Mouse (Mus musculus) kidney, postnatal 36 days (tissue): ENCODE results near the gene Cntnap2.
"Not testable (repeated sequence)": the region's sequence is repeated elsewhere in the genome, so short reads cannot be mapped to it uniquely, and the experiment has no call there.

Experiments
- DNase-seq, 2 experiments: peaks; one replicate each; pipeline ENCODE4 v3.0.0; 2021 to 2022; ENCODE audit warnings: mixed read lengths in 2 of 2

The Cntnap2 gene

DNA sequence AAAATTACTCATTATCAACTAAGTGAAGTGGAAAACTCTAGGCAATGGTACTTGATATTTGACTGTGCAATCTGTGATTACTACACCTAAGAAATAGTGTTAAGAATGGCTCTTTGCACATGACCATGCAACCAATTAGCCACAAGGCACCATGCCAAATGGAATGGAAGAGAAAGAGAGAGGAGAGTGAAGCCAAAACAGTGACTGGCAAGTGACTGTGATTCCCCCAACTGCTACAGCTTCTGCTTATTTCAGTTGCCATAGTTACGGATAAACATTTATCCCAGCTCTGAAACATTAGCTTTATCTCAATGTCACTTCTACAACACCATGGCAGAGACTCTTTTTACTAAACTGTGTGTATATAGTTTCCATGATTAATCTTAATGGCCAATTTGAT lies 1303.0 kb downstream of the Cntnap2 start:
- DNase-seq: no peak

DNA sequence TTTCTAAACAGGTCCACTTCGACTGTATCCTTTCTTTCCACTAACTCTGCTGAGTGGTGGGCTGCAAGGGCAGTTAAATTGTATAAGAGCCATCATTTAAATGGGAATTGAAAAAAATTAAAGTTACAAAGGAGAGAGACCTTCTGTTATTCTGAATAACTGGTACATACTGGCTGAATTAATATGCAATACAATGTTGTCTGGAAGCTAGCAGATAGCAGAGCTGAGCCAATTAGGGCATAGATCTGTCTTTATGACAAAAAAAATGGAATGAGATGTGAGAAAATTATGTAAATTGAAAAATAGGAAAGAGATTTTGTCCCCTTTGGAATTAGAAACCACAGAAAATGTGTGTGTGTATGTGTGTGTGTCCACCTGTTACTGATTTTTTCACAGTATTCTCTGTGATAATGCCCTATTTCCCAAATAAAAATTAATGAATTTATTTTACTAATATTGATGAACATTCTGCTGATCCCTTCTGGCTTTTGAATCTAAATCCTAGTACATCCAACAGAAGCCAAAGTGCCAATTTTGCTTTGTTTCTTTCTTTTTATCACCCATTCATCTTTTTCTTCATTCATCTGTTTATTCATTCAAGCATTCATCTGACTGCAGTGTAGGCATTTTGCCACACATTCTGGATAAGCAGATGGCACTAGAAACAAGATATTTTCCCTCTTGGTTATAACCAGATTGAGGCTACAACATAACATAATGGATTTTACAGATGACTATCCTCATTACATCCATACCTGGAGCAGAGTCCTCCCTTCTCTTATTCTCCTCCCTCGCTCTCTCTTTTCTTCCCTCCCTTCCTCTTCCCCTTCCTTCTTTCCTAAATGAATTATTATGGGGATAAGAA lies 1339.8 kb downstream of the Cntnap2 start:
- DNase-seq: no peak

DNA sequence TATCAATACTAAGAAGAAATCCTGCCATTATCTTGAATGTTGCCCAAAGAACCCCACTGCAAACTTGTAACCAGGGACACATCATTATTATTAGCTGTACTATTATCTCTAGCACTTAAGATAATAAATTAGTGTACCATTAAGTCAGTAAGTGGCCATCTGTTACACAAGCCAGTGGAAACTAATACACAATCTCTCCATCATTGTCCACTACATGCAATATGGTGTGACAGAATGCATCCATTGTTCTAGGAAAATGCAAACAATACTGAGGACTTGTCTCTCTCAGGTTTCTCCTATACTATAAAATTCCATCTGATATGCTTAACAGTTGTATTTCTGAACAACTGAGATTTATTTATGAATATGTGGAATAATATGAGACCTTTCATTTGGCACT lies 1355.0 kb downstream of the Cntnap2 start:
- DNase-seq: no peak

DNA sequence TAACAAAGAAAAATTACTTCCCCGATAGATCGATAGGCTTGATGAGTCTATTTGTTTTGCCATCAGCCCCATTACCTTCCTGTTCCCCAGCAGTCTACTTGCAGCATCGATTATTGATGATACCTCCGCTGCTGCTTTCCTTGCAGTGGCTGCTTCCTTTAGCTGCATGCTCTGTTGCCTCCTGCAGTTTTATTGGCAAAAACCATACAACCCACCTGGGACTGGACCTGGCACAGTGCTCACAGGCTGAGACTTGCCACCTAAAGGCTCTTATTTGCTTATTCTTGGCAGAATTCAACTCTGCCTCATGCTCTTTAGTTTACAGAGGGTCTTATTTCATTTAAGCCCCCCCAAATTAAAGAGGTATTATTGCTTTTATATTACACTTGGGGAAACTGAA lies 1355.4 kb downstream of the Cntnap2 start:
- DNase-seq: no peak

DNA sequence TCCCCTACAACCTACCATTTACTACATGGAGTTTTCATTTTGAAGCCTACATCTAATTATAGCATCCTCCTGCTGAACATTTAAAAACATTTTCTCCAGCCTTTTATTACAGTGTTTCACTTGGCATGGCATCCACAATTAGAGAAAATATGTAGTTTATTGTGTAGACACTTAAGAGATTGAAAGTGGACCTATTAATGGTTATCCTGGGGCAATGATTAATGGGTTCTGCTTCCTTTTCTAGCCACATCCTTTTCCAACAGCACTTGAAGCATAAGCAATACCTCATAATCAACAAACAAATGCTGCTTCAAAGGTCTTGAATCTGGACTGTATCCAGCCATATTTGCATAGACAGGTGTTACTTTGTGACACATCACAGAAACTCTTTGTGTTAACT lies 1360.7 kb downstream of the Cntnap2 start:
- DNase-seq: no peak

DNA sequence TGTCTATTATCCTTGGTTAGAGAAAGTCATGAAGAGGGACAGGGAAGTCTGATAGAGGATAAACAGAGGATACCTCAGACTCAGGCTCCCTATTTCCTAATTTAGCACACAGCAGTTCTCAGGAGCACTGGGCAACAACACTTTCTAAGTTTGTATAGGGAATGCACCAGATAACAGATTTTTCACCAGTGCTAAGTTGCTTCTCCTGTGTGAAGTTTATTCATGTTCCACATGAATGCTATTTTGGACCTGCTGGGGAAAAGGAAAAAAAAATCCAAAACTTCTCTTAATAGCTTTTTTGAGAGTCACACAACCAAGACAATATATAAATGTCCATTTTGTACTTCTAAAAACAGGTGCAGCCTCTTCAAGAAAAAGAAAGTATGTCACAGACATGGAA lies 1361.2 kb downstream of the Cntnap2 start:
- DNase-seq: no peak

DNA sequence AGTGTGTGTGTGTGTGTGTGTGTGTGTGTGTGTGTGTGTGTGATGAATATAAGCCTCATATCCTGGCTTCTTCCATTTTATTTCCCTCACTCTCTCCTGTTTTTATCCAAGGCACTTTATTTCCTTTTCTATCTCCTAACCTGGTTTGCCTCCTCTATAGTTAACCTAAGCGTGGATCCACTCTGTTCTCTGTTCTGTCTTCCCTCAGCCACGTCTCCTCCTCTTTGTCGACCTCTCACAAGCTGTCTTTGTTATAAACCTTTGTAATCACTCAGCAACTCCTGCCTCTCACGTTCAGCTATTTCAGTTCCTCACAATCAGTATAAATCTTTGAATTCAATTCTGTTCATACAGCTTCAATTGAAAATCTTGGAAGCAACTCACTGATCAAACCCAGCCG lies 1369.1 kb downstream of the Cntnap2 start:
- DNase-seq: no peak

DNA sequence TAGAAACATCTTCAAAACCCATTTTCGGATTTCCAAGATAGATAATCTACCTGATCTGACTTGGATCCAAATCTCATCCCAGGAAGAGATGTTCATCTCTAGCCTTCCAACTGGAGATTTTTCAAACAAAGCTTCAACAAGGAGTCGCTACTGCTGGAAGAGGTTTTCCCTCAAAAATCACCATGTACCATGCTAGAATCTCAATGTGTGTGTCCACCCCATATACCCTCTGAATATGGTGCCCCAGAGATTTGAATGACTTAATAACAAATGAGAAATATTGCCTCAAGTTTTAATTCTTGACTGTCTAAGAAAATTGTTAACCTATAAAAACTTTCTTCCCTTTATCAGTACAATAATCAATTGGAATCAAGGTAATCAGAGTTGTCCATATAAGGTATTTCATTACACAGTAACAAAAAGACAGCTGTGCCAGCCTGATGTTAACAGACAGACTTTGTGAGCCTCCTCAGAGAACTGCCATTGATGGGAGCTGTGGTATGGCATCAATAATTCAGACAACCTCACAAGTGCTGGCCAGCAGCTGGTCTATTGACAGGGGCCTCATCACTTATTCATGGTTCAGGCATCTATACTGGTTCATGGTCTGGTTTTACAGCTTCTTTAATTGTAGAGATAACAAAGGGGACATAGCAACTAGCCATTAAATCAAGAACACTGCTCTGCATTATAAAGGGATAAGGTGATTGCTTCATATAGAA lies 1391.9 kb downstream of the Cntnap2 start:
- no peak for DNase-seq

DNA sequence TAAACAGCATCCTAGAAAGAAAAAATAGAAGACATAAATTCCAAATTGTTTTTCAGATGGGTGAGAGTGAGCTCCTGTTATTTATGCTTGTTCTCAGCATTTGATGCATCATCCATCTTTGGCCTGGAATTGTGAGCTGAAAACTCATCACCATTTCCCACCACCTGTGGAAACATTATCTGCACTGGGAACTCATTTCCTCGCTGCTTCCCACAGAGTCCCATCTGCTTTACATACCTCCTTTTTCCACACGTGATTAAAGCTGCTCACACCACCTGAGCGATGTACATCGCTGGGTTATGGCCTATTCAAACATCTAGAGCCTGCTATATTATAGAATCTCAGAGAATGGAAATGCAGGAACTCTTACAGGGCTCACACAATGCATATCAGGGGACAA lies 1413.5 kb downstream of the Cntnap2 start:
- no peak for DNase-seq

DNA sequence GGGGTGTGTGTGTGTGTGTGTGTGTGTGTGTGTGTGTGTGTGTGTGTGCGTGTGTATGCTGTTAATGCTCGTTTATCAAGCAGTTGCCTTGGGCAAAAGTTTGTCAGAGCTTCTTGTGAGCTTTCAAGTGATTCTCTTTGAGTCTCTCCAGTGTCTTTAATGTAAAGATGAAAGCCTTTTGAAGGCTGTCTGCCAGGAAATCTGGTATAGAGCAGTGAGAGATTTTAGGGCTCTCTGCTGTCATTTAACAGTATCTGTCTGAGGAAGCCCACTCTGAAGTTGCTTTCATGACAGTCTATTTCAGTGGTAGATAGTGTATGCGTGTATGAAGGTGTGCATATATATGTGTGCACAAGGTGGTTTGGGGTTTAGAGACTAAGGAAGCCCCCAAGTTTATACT lies 1425.2 kb downstream of the Cntnap2 start:
- DNase-seq: no peak

DNA sequence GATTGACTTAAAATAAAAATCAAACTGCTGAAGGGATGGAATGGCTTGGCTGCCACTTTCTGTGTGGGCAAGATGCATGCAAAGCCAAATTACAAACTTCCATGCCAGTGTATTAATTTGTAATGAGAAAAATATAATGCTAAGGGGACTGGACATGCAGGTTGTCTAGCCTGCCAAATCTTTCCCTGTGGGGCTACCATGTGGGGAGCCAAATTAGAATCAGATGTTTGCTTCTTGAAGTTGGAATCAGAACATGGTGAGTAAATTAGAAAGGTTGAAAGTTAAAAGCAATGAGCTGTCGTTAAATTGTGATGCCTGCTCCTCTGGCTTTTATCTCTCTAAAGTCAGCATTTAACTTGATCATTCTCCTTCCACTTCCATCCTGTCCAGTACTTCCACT lies 1443.6 kb downstream of the Cntnap2 start:
- DNase-seq: no peak

DNA sequence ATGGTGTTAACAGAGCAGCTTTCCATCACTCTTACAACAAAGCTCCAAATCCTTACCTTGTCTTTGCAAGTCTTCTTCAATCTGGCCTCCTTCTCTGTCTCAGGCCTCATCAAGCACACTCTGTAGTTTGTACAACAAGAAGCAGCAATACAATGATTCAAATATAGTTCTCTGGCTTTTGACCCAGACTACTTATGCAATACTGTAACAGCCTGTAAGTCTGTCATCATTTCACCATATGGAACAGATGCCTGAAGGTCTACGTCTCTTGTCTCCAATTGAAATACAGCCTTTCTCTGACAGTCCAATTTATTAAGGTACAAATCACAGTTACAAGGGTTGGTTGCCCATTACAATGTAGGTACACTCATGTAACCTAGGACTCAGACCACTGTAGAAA lies 1453.7 kb downstream of the Cntnap2 start:
- no peak for DNase-seq

DNA sequence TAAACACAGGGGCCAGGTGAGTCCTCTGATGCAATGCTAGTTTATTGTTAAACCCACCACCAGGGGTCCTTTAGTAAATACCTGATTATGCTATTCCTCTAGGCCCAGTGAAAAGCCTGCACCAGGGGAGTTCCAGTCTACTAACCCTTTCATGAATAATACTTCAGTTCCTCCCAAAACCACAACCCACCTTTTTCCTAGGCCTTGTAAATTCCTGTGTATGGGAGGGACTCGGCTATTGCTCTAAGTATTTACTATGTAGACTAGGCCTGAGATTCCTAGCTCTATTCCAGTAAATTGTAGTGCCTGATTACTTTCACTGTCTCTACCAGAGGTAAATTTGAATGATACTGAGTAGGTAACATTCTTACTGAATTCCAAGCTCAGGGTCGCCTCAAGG lies 1478.4 kb downstream of the Cntnap2 start:
- not testable (repeated sequence) for DNase-seq

DNA sequence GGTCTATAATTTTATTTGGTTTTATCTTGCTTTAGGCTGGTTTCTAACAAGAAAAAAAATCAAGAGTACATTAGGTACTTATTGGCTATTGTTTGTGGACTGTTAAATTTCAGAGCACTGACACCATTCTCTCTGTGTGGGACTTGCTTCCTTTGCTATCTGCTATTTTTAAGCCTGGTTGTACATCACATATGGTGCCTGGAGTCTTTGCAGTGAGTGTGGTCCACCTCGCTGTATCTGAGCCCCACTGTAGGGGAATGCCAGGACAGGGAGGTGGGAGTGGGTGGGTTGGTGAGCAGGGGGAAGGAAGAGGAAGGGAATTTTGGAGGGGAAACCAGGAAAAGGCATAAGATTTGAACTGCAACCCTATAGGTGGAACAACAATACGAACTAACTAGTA lies 1504.3 kb downstream of the Cntnap2 start:
- DNase-seq: no peak

DNA sequence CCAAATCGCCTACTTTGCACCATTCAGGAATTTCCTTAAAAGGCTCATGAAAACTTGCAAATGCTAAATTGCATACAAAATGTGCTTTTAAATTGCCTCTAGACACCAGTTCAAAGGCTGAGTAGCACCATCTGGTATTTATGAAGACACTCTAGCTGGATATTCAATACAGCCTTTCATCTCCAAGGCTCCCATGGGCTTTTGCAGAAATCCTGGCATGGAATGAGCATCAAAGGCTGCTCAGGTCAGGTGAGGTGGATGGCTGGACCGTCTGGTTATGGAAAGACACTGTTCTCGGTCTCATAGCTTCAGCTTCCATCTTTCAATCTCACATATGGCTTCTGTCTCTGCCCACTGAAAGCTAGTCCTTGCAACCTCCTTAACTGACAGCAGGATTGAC lies 1515.9 kb downstream of the Cntnap2 start:
- DNase-seq: no peak

DNA sequence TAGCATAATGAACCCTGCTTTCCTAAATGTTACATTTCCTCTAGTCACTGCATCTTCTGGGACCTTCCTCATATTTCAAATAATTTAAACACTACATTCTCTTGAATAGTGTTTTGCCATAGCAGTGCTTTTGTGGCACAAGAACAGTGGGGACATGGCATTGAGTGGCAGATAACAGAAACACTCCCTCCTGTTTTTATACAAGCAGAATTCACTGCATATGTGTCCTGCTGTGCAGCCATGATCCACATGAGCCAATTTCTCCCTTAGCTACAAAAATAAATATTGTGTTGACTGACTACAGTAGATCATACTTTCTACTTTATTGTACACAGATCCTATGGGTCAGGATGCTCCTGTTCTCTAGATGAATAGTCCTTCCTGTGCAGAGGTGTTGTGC lies 1553.2 kb downstream of the Cntnap2 start:
- DNase-seq: no peak

DNA sequence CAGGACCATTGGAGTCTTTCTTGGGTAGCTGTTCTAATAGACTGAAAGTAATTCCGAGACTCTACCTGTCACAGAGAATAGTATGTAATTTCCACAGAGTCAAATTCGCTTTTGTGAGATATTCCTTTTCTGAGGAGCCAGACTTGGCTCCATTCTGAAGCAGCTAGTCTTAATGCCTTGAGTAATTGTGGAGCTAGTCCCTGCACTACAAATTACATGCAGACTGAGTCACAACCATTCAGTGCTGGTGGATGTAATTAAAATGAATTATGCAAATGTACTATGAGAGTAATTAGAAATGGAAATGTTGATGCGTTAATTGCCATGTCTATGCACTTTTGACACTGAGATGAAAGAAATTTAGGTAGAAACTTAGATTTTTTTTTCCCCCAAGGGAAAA lies 1553.7 kb downstream of the Cntnap2 start:
- no peak for DNase-seq

DNA sequence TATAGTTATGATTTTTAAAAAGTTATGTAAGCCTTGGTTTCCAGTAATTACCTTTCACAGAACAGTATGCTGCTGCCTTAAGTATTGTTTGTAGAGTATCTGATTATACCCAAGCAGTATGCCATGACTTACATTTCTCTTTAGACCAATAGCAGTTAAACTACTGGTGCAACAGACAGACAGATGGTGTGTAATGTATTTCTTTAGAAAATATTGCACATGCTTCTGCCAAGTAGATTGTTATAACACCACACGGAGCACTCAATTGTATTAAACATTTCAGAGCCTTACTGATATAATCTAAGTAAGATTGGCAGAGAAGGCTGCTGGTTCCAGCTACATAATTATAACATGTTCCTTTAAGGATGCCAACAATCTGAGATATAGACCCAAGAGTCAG lies 1609.9 kb downstream of the Cntnap2 start:
- DNase-seq: no peak

DNA sequence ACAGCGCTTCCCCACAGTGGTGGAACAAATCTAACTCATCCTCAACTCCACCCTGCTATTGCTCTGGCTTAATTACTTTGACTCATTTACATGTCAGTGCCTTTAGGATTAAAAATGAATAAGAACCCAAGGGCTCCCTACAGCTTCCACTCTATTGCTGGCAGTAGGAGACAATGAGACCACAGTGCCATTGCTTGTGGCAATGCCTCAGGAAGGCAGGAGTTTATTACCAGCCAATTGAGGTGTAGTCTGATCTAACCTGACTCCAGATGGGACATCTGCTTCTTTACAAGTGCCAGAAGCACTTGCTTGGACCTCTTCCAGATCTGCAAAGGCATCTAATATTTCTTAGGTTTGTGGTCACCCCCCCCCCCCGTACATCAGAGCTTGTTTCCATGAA lies 1615.9 kb downstream of the Cntnap2 start:
- no peak for DNase-seq

DNA sequence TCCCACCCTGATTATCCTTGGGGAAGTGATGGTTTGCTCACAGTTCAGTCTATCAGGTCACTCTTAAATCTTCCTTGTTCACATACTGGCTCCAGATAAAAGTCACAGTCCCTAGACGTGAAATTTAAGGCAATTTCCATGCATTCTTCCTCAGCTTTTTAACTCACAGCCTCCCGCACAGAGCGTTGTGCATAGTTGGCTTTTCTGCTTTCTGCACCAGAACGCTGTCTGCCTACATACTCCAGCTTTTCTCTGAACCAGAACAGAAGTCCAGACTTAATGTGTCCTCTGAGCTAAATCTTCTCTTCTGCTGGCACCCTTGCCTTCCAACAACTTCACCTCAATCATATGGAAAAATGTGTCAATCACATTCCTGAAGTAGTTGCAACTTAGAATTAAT lies 1616.5 kb downstream of the Cntnap2 start:
- no peak for DNase-seq

DNA sequence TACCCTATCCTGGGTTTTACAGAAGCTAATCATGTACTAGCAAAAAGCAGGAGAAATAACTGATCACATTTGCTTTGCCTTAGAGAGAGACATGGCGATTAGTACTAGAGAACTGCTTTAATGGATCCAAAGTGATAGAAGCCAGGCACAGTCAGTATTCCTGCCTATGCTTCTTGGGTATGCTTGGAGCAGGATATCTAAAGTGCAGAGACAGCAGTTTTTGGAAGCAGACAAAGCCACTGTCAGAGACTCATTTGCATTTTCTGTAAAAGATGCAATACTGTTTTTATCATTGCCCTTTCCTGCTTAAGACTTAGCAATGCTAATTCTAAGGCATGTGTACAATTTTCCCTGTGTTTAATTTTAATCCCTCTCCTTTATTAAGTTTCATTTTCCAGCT lies 1637.0 kb downstream of the Cntnap2 start:
- no peak for DNase-seq

DNA sequence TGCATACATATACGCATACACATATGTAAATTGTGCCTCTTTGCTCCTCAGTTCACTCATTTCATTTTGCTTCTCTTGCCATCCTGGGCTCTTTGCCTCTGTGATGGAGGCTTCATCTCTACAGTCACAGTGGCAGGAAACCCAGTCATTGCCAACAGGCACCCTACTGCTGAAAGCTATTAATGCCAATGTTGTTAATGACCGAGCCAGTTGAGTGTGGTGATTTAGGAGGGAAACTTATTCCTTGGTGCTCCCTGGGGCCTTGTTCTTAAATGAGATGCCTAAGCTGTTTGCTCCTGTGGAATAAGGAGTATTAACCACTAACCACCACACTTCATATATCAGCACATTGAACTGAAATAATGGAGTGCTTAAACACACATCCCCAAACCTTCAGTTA lies 1640.2 kb downstream of the Cntnap2 start:
- DNase-seq: no peak

DNA sequence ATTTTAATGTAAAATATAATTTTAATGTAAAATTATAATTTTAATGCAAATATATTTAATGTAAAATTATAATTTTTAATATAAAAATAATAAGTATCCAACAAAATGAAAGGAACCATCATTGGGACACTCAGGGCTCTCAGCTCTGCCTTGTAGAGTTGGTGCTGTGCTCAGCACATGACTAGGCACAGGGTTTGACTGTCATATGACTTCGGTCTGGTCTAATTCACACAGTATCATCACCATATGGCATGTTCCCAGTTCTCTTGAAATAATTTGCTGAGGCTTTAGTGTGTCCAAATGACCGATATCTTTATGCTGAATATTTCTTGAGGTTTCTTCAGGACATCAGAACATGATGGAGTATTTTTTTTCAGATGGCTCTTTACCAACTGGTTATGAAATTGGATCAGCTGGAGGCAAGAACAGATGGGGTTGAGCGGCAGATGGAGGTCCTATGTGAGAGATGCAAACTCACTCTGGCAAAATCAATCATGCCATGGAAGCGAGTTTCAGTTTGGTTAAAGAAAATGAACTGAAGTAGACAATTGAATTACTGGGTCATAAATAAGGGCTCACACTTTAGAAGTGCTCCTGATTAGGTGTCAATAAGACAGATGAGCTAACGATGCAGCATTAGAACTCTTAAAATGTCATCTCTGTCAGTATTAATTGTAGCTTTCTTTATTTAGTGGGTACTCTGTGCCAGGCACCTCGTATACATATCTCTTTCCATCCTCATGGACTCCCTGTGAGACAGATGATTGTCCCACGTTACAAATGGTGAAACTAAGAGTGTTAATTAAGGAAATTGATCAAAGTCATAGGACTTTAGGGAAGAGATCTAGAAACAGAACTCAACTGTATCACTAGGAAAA lies 1645.4 kb downstream of the Cntnap2 start:
- no peak for DNase-seq

DNA sequence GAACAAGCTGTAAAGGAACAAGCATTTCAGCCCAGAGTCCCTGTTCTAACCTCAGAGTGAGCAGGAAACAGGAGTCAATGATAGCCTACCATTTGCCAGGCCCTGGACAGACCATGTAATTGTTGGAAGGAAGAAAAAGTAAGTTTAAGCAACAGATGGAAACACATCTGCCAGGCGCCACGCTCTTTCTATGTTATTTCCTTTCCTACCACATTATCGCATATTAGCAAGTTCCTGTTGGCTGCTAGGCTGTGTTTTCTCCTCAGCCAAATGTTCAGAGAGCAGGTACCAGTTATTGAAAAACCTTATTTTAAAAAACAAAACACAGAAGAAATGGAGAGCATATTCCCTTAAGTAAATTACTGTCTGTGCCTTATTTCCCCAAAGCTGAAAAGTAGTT lies 1646.8 kb downstream of the Cntnap2 start:
- DNase-seq: no peak
